Mouse (Mus musculus) thymus, adult 2 months (tissue): ENCODE measurements around the gene Atg7.

Source experiments
- CTCF ChIP-seq: fragments of 200-500 bp; IDR thresholded peaks from 2 replicates; pipeline ENCODE4 v1.5.1; 2012; ENCODE audit warnings: mild to moderate bottlenecking, control low read depth, low read length, moderate library complexity, borderline replicate concordance; ENCODE audit not compliant: control insufficient read depth, poor library complexity, insufficient read depth; ENCODE audit errors: extremely low read depth
- POLR2A ChIP-seq: fragments of 200-500 bp; IDR thresholded peaks from 2 replicates; pipeline ENCODE4 v1.6.1; 2012; ENCODE audit warnings: mild to moderate bottlenecking, low read length, control low read depth, moderate library complexity; ENCODE audit not compliant: control insufficient read depth, poor library complexity, insufficient read depth; ENCODE audit errors: extremely low read depth

- TF ChIP-seq POLR2A = no peak
- no peak for TF ChIP-seq CTCF
Measured at GRCm38 (mm10) chr6:114821646-114822045, 178.7 kb downstream of the Atg7 start.
